Comparison of ENCODE assay signal across 18 mouse cellular contexts in the genomic region with DNA sequence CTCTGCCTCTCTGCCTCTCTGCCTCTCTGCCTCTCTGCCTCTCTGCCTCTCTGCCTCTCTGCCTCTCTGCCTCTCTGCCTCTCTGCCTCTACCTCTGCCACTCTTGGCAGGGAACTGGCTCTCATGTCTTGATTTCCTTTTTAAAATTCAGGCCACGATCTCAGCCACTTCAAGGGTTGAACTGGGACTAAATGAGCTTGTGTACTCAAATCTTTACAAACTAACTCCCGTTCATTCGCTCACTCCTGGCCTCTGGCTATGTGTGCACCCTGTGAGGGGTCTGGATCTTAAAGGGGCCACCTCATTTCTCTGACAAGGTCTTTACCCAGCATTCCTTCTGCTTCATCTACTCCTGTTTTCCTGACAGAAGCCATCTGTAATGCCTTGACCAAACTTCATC. TPM values are rescaled to one million over a fixed set of nuclear protein-coding genes. Genes with fewer than 3 reads are reported as not detected.
A peak's percentile ranks its signal among the peaks of the same experiment; 100 is the strongest.
DNase-seq lines count a peak whose midpoint lies in the region; ATAC-seq and TF ChIP-seq lines count a peak whose summit lies in the region.
"Had no signal": no experiment of that assay in that cellular context is flagged by ENCODE, and none has a peak within 500 bp of the region (broad histone marks: within the 10 kb centered on the region; RNA-seq: fewer than 3 reads in every experiment).

No protein-coding gene starts in this region.

- intact Hi-C loops in left cerebral cortex, adult 2 months (cut with DNase I): no loop called here

- peaks cover 16% of the 10 kb centered on the region for H3K36me3 ChIP-seq in forebrain, embryonic 12.5 days (replicated peaks)
- no peaks in the 10 kb centered on the region for H3K36me3 ChIP-seq in hindbrain, embryonic 15.5 days
- H3K36me3 ChIP-seq in neural tube, embryonic 15.5 days: peaks cover 10% of the 10 kb centered on the region
- H3K36me3 ChIP-seq: stomach, embryonic 15.5 days had no signal

- WGBS in forebrain, embryonic 12.5 days: 5% methylated on average over 3 of the region's 3 CpGs
- 13% methylated on average over 3 of the region's 3 CpGs for WGBS in hindbrain, embryonic 15.5 days
- WGBS in neural tube, embryonic 15.5 days: 17% methylated on average over 3 of the region's 3 CpGs

- H3K4me1 ChIP-seq in forebrain, embryonic 12.5 days: peaks cover 54% of the 10 kb centered on the region
- peaks cover 34% of the 10 kb centered on the region for H3K4me1 ChIP-seq in hindbrain, embryonic 15.5 days (replicated peaks)
- peaks cover 45% of the 10 kb centered on the region for H3K4me1 ChIP-seq in neural tube, embryonic 15.5 days
- H3K4me1 ChIP-seq: stomach, embryonic 15.5 days had no signal

- H3K4me3 ChIP-seq in left cerebral cortex, adult 2 months: no peak overlapping the region
- H3K4me3 ChIP-seq in forebrain, embryonic 12.5 days (replicated peaks): no peak overlapping the region
- no peak overlapping the region for H3K4me3 ChIP-seq in hindbrain, embryonic 15.5 days
- H3K4me3 ChIP-seq in neural tube, embryonic 15.5 days (replicated peaks): no peak overlapping the region
- H3K4me3 ChIP-seq: erythroblast, embryonic 14.5 days; stomach, embryonic 15.5 days had no signal

- H3K9me3 ChIP-seq in forebrain, embryonic 12.5 days: no peaks in the 10 kb centered on the region
- no peaks in the 10 kb centered on the region for H3K9me3 ChIP-seq in hindbrain, embryonic 15.5 days
- no peaks in the 10 kb centered on the region for H3K9me3 ChIP-seq in neural tube, embryonic 15.5 days (replicated peaks)
- H3K9me3 ChIP-seq: stomach, embryonic 15.5 days had no signal

- H3K9ac ChIP-seq in forebrain, embryonic 12.5 days: 0 out of 2 replicates have a peak overlapping the region, but pooled peaks have one; percentile 9
- H3K9ac ChIP-seq in hindbrain, embryonic 15.5 days: no peak overlapping the region
- no peak overlapping the region for H3K9ac ChIP-seq in neural tube, embryonic 15.5 days (replicated peaks)
- H3K9ac ChIP-seq: stomach, embryonic 15.5 days had no signal

- H3K27me3 ChIP-seq in forebrain, embryonic 12.5 days: no peaks in the 10 kb centered on the region
- no peaks in the 10 kb centered on the region for H3K27me3 ChIP-seq in hindbrain, embryonic 15.5 days
- H3K27me3 ChIP-seq in neural tube, embryonic 15.5 days (replicated peaks): no peaks in the 10 kb centered on the region
- H3K27me3 ChIP-seq: CH12.LX; stomach, embryonic 15.5 days had no signal

- peak; percentile 85 for ATAC-seq in forebrain, embryonic 12.5 days (ENCODE audit: low FRiP score)
- ATAC-seq in hindbrain, embryonic 15.5 days (ENCODE audit: low FRiP score, low read depth): peak; percentile 81
- peak; percentile 65; the same call in 1 of the 2 replicates for ATAC-seq in neural tube, embryonic 15.5 days (ENCODE audit: low FRiP score)

- H3K4me2 ChIP-seq in forebrain, embryonic 12.5 days: no peak overlapping the region; the same call in 1 of the 2 replicates
- H3K4me2 ChIP-seq in hindbrain, embryonic 15.5 days: no peak overlapping the region
- no peak overlapping the region for H3K4me2 ChIP-seq in neural tube, embryonic 15.5 days
- H3K4me2 ChIP-seq: stomach, embryonic 15.5 days had no signal

- H3K27ac ChIP-seq in left cerebral cortex, adult 2 months: peak overlapping the region; percentile 55; the same call in 1 of the 2 replicates
- peak overlapping the region; percentile 91 for H3K27ac ChIP-seq in forebrain, embryonic 12.5 days
- peak overlapping the region; percentile 78 for H3K27ac ChIP-seq in hindbrain, embryonic 15.5 days (replicated peaks)
- peak overlapping the region; percentile 79 for H3K27ac ChIP-seq in neural tube, embryonic 15.5 days (replicated peaks)
- H3K27ac ChIP-seq: stomach, embryonic 15.5 days had no signal

- TF ChIP-seq CTCF in left cerebral cortex, adult 2 months (IDR thresholded peaks at IDR 0.05): no peak

- no peak for DNase-seq in left cerebral cortex, adult 2 months (ENCODE audit: extremely low spot score in 1 of 2, low spot score in 2 of 2)
- DNase-seq in left cerebral cortex, adult 11 months (ENCODE audit: low spot score): no peak
- no peak for DNase-seq in adrenal gland, postnatal 25 days
- DNase-seq in thymus, postnatal 0 days (ENCODE audit: low spot score): no peak
- DNase-seq in urinary bladder, postnatal 14 days (ENCODE audit: low spot score): no peak
- DNase-seq: cerebellum, adult 9-10 months; gastrocnemius, postnatal 25 days; heart, postnatal 10 days; lung, adult 2 months; right cerebral cortex, adult 18-20 months had no signal

RNA-seq across cellular contexts. Expression of a gene that starts 18.6 kb away (rescaled TPM):
- total RNA-seq in left cerebral cortex, adult 2 months (2021): not detected
- 0.41 TPM in 1 of 2 replicates, not detected in the other for polyA plus RNA-seq in forebrain, embryonic 12.5 days (2016; fragmentation: Nextera tagmentation; extraction: Ambion mirVana)
- 0.14 and 0.39 TPM in 2 replicates for polyA plus RNA-seq in hindbrain, embryonic 15.5 days (2015; fragmentation: Nextera tagmentation; extraction: Ambion mirVana)
- polyA plus RNA-seq in neural tube, embryonic 15.5 days (2015; fragmentation: Nextera tagmentation; extraction: Ambion mirVana): 0.27 TPM in 2 replicates
- total RNA-seq in adrenal gland, postnatal 25 days (2021): not detected in 2 replicates
- not detected in 2 replicates for polyA plus RNA-seq in thymus, postnatal 0 days (2015; fragmentation: Nextera tagmentation; extraction: Ambion mirVana)
- total RNA-seq: CH12.LX; gastrocnemius, postnatal 25 days; heart, postnatal 10 days had no signal
- polyA plus RNA-seq: erythroblast, embryonic 14.5 days; large intestine, adult 2 months; limb, embryonic 11.5 days; lung, adult 2 months; stomach, embryonic 15.5 days had no signal

RNA-seq across cellular contexts. Expression of a gene that starts 29.8 kb away (rescaled TPM):
- 10 to 100 TPM; 22.8 to 25.6 TPM for total RNA-seq in left cerebral cortex, adult 2 months (2021)
- 13.5 and 18.2 TPM in 2 replicates for polyA plus RNA-seq in forebrain, embryonic 12.5 days (2016; fragmentation: Nextera tagmentation; extraction: Ambion mirVana)
- 51.3 and 61.8 TPM in 2 replicates for polyA plus RNA-seq in hindbrain, embryonic 15.5 days (2015; fragmentation: Nextera tagmentation; extraction: Ambion mirVana)
- polyA plus RNA-seq in neural tube, embryonic 15.5 days (2015; fragmentation: Nextera tagmentation; extraction: Ambion mirVana): 58.4 and 71.2 TPM in 2 replicates
- total RNA-seq in adrenal gland, postnatal 25 days (2021): 1.0 and 1.5 TPM in 2 replicates
- polyA plus RNA-seq in thymus, postnatal 0 days (2015; fragmentation: Nextera tagmentation; extraction: Ambion mirVana): 0.35 and 0.53 TPM in 2 replicates
- total RNA-seq: CH12.LX had no signal
- polyA plus RNA-seq: erythroblast, embryonic 14.5 days had no signal
